Mouse (Mus musculus): Measurements from ENCODE around the gene Gm17467. TPM values are rescaled to one million over a fixed set of nuclear protein-coding genes. Genes with fewer than 3 reads are reported as not detected.

Gene Gm17467
- not detected for polyA plus RNA-seq (2017; shearing (Covaris generic))

GRCm38 (mm10) chrX:123704691-123705090 is at the start of gene Gm17467:
Gene Gm17467 (minus strand): TSS chrX:123704791.

Other genes starting within 250 kb of the Gm17467 start
- gene Cldn34c2, start 123.1 kb downstream of the Gm17467 start, polyA plus RNA-seq (2017; shearing (Covaris generic)) = not detected
- not detected for gene Cldn34c3, start 88.9 kb upstream of the Gm17467 start, polyA plus RNA-seq (2017; shearing (Covaris generic))